Mouse (Mus musculus): Measurements from ENCODE around the gene Ostm1.
A peak's percentile ranks its signal among the peaks of the same experiment; 100 is the strongest.

Gene Ostm1

GRCm38 (mm10) chr10:42618291-42618690 lies 34.7 kb downstream of the Ostm1 start:
- DNase-seq (ENCODE audit: inconsistent age in 2 of 2, low spot score in 1 of 2), result no peak

- DNase-seq (ENCODE audit: inconsistent age in 2 of 2, low spot score in 1 of 2), result no peak
These were observed 42.3 kb downstream of the Ostm1 start for GRCm38 (mm10) chr10:42625907-42626306.

GRCm38 (mm10) chr10:42630596-42631355 lies 47.2 kb downstream of the Ostm1 start:
- no peak for DNase-seq (ENCODE audit: inconsistent age in 2 of 2, low spot score in 1 of 2)

- DNase-seq (ENCODE audit: inconsistent age in 2 of 2, low spot score in 1 of 2), result peak in 1 of 2 experiments; percentile 34
These were observed 48.3 kb downstream of the Ostm1 start for GRCm38 (mm10) chr10:42631754-42632452.

- peak in 1 of 2 experiments; percentile 70 for DNase-seq (ENCODE audit: inconsistent age in 2 of 2, low spot score in 1 of 2)
These were observed 49.1 kb downstream of the Ostm1 start for GRCm38 (mm10) chr10:42632453-42633360.

- peak in 1 of 2 experiments; percentile 73 for DNase-seq (ENCODE audit: inconsistent age in 2 of 2, low spot score in 1 of 2)
These were observed 49.9 kb downstream of the Ostm1 start for GRCm38 (mm10) chr10:42633361-42634121.

- DNase-seq (ENCODE audit: inconsistent age in 2 of 2, low spot score in 1 of 2), result peak in 1 of 2 experiments; percentile 28
These were observed 50.6 kb downstream of the Ostm1 start for GRCm38 (mm10) chr10:42634122-42634720.

GRCm38 (mm10) chr10:42635046-42635445 lies 51.4 kb downstream of the Ostm1 start:
- peak in 1 of 2 experiments; percentile 25 for DNase-seq (ENCODE audit: inconsistent age in 2 of 2, low spot score in 1 of 2)

GRCm38 (mm10) chr10:42635566-42636359 lies 52.1 kb downstream of the Ostm1 start:
- peak in 1 of 2 experiments; percentile 39 for DNase-seq (ENCODE audit: inconsistent age in 2 of 2, low spot score in 1 of 2)

GRCm38 (mm10) chr10:42636360-42637182 lies 52.9 kb downstream of the Ostm1 start:
- DNase-seq (ENCODE audit: inconsistent age in 2 of 2, low spot score in 1 of 2), result no peak

- DNase-seq (ENCODE audit: inconsistent age in 2 of 2, low spot score in 1 of 2), result peak; percentile 23 to 91
These were observed 53.7 kb downstream of the Ostm1 start for GRCm38 (mm10) chr10:42637183-42637788.

- DNase-seq (ENCODE audit: inconsistent age in 2 of 2, low spot score in 1 of 2), result no peak
These were observed 56.2 kb downstream of the Ostm1 start for GRCm38 (mm10) chr10:42639856-42640255.

- DNase-seq (ENCODE audit: inconsistent age in 2 of 2, low spot score in 1 of 2), result no peak
These were observed 60.0 kb downstream of the Ostm1 start for GRCm38 (mm10) chr10:42643638-42644037.

- no peak for DNase-seq (ENCODE audit: inconsistent age in 2 of 2, low spot score in 1 of 2)
These were observed 62.7 kb downstream of the Ostm1 start for GRCm38 (mm10) chr10:42646340-42646739.

GRCm38 (mm10) chr10:42661916-42662315 lies 78.3 kb downstream of the Ostm1 start:
- no peak for DNase-seq (ENCODE audit: inconsistent age in 2 of 2, low spot score in 1 of 2)

GRCm38 (mm10) chr10:42669970-42670369 lies 86.3 kb downstream of the Ostm1 start:
- DNase-seq (ENCODE audit: inconsistent age in 2 of 2, low spot score in 1 of 2), result no peak

GRCm38 (mm10) chr10:42672798-42673197 lies 89.2 kb downstream of the Ostm1 start:
- no peak for DNase-seq (ENCODE audit: inconsistent age in 2 of 2, low spot score in 1 of 2)

- no peak for DNase-seq (ENCODE audit: inconsistent age in 2 of 2, low spot score in 1 of 2)
These were observed 91.9 kb downstream of the Ostm1 start for GRCm38 (mm10) chr10:42675571-42675970.
